In the genomic region with DNA sequence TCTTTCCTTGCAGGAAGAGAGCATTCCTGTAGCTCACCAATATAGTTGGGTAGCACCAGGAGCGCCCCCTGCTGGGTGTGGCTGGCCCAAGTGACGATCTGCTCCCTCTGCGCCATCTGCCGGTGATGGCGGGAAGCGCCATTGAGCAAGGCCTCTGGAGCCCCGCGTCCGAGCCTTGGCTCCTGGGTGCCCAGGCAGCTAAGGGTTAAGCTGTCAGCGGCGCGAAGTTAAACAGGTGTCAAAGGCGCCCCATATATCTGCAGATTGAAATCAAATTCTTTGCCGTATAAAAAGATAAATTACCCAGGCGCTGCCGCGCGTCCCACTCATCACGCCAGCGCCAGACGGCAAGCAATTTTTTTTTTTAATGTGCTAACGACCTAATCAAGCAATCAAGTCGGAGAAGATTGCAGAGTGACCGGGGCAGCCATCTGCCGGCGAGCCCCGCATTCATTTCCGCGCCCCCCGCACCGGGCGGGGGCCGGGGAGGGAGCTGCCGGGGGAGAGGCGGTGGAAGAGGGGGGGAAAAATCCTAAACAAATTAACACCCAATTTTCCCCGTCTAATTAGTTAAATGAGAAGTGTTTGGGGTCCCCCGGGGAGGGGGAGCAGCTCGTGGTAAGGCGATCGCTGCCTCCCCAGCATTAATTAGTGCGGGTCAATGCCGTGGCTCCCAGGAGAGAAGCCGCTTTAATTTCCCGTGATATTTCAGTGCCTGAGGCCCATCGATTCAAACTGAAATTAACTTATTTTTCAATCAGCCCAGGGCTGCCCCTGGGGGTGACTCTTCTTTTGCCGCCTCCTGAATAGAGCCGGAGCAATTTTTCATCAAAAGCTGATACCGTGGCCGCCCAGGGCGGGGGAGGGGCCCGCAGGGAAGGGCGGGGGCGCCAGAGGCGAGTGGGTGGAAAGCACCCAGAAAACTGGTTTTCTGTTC, we compare ENCODE assay signal across 8 mouse cellular contexts. TPM values are rescaled to one million over a fixed set of nuclear protein-coding genes. Genes with fewer than 3 reads are reported as not detected.
DNase-seq lines count a peak whose midpoint lies in the region; ATAC-seq lines count a peak whose summit lies in the region.

No protein-coding gene starts in this region.

- H3K27ac ChIP-seq in hindbrain, embryonic 11.5 days (ENCODE audit: low read depth, low read length) = peak overlapping the region; percentile 65

- H3K4me2 ChIP-seq in hindbrain, embryonic 11.5 days (replicated peaks; ENCODE audit: low read depth, low read length) = peak overlapping the region; percentile 89

- H3K9ac ChIP-seq in hindbrain, embryonic 11.5 days (ENCODE audit: low read depth, low read length) = peak overlapping the region; percentile 41; the same call in 1 of the 2 replicates

- H3K4me3 ChIP-seq in hindbrain, embryonic 11.5 days (ENCODE audit: low read depth, low read length) = peak overlapping the region; percentile 43

- 1% methylated on average over 51 of the region's 54 CpGs for WGBS in hindbrain, embryonic 11.5 days

- peak; percentile 83 for ATAC-seq in hindbrain, embryonic 11.5 days (ENCODE audit: low FRiP score)

- peaks cover 2% of the 10 kb centered on the region; the same call in 1 of the 2 replicates for H3K4me1 ChIP-seq in hindbrain, embryonic 11.5 days (replicated peaks; ENCODE audit: control insufficient read depth, insufficient read depth, low read length)

- H3K27me3 ChIP-seq in hindbrain, embryonic 11.5 days (ENCODE audit: control insufficient read depth, insufficient read depth, low read length) = peaks cover 4% of the 10 kb centered on the region; the same call in 1 of the 2 replicates

- DNase-seq in MN1 (ENCODE audit: low spot score) = peak; percentile 94
- DNase-seq in cerebellum, adult 9-10 months = peak; percentile 95
- peak; percentile 85 to 99 for DNase-seq in frontal cortex, adult 2 months (ENCODE audit: extremely low spot score in 1 of 2, low spot score in 1 of 2)
- DNase-seq in hindbrain, embryonic 11.5 days (ENCODE audit: low spot score) = peak; percentile 99
- DNase-seq in layer of hippocampus, postnatal 10 days (ENCODE audit: low spot score in 2 of 2) = peak; percentile 99
- DNase-seq in lung, postnatal 10 days = peak; percentile 92
- DNase-seq in ovary, postnatal 36 days (ENCODE audit: low spot score) = peak; percentile 89
- DNase-seq in thymus, postnatal 25 days = peak; percentile 91

- no peaks in the 10 kb centered on the region for H3K9me3 ChIP-seq in hindbrain, embryonic 11.5 days (ENCODE audit: control insufficient read depth, low read length)

- H3K36me3 ChIP-seq in hindbrain, embryonic 11.5 days (ENCODE audit: control insufficient read depth, insufficient read depth, low read length) = no peaks in the 10 kb centered on the region

RNA-seq across cellular contexts. Expression of gene Vsx2, which starts 20.5 kb away (rescaled TPM):
- 0.27 and 0.28 TPM in 2 replicates for polyA plus RNA-seq in frontal cortex, adult 2 months (2012; rRNA removed)
- 5.6 and 10.1 TPM in 2 replicates for polyA plus RNA-seq in hindbrain, embryonic 11.5 days (2014; fragmentation: Nextera tagmentation; extraction: Ambion mirVana)
- under 1 TPM; 0.11 to 0.27 TPM for total RNA-seq in layer of hippocampus, postnatal 10 days (2021)

RNA-seq across cellular contexts. Expression of gene Abcd4, which starts 27.1 kb away (rescaled TPM):
- polyA plus RNA-seq in frontal cortex, adult 2 months (2012; rRNA removed) = 26.5 and 28.5 TPM in 2 replicates
- 6.4 and 7.9 TPM in 2 replicates for polyA plus RNA-seq in hindbrain, embryonic 11.5 days (2014; fragmentation: Nextera tagmentation; extraction: Ambion mirVana)
- total RNA-seq in layer of hippocampus, postnatal 10 days (2021) = 10 to 100 TPM; 11.7 to 13.2 TPM

RNA-seq across cellular contexts. Expression of gene Vrtn, which starts 50.7 kb away (rescaled TPM):
- polyA plus RNA-seq in frontal cortex, adult 2 months (2012; rRNA removed) = 0.04 TPM in 1 of 2 replicates, not detected in the other
- not detected in 2 replicates for polyA plus RNA-seq in hindbrain, embryonic 11.5 days (2014; fragmentation: Nextera tagmentation; extraction: Ambion mirVana)
- not detected for total RNA-seq in layer of hippocampus, postnatal 10 days (2021)

Comparison
In these comparisons a context has a peak if more than half of its experiments do, and no peak if none do; other contexts are left out.
1. Peak in every context shown above with its lines: DNase-seq, ATAC-seq, H3K4me3 ChIP-seq and H3K27ac ChIP-seq.